Mouse (Mus musculus) liver, embryonic 14.5 days (tissue): ENCODE data around the gene Mex3d.

Source experiments
- CTCF ChIP-seq: IDR thresholded peaks from 2 replicates; pipeline ENCODE4 v1.5.1; 2016; ENCODE audit warnings: antibody characterized with exemption, low read depth, control low read depth
- EP300 ChIP-seq: IDR thresholded peaks from 2 replicates; pipeline ENCODE4 v1.6.1; 2016; ENCODE audit warnings: antibody characterized with exemption, low read depth

GRCm38 (mm10) chr10:80406684-80407501 is 19.4 kb upstream of the Mex3d start, which contains the start of gene Uqcr11:
- TF ChIP-seq CTCF (no peak), EP300 (no peak)
